Mouse (Mus musculus) cortical plate, adult 2 months (tissue): Measurements from ENCODE around the gene Rc3h1.
"Not testable (repeated sequence)": the region's sequence is repeated elsewhere in the genome, so short reads cannot be mapped to it uniquely, and the experiment has no call there.

Source experiments
- CTCF ChIP-seq: fragments of 200-500 bp; IDR thresholded peaks from 2 replicates; pipeline ENCODE4 v1.5.1; 2011; ENCODE audit warnings: mild to moderate bottlenecking, control low read depth, low read length; ENCODE audit not compliant: insufficient read depth; ENCODE audit errors: extremely low read depth
- POLR2A ChIP-seq: fragments of 200-500 bp; IDR thresholded peaks from 2 replicates; pipeline ENCODE4 v1.6.1; 2011; ENCODE audit warnings: mild to moderate bottlenecking, low read length, control low read depth; ENCODE audit not compliant: insufficient read depth; ENCODE audit errors: extremely low read depth

DNA sequence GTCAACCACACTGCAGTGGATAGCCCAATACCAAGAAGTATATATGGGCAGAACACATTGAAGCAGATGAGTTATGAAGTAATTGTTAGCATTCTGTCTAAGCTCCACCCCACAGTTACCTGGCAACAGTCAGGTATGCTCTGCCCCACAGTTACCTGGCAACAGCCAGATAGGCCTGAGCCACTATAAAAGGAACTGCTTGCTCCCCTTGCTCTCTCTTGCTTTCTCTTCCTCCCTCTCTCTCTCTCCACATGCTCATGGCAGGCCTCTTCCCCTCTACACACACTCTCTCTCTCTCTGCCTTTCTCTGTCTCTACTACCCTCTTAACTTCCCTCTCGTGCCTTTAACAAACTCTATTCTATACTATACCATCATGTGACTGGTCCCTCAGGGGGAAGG, 24.8 kb upstream of the Rc3h1 start:
- not testable (repeated sequence) for TF ChIP-seq CTCF, POLR2A
